Mouse (Mus musculus) ES-E14 (cell line): ENCODE data around the gene Steap2.
"Not testable (repeated sequence)": the region's sequence is repeated elsewhere in the genome, so short reads cannot be mapped to it uniquely, and the experiment has no call there.

Experiments used
- CHD2 ChIP-seq: IDR thresholded peaks from 2 replicates; pipeline ENCODE4 v1.6.1; 2014; ENCODE audit warnings: mild to moderate bottlenecking, low read depth, low read length, inconsistent platforms
- HCFC1 ChIP-seq: IDR thresholded peaks from 2 replicates; pipeline ENCODE4 v1.6.1; 2012; ENCODE audit warnings: low read length, inconsistent platforms, borderline replicate concordance; ENCODE audit not compliant: insufficient read depth
- MAFK ChIP-seq: IDR thresholded peaks from 2 replicates; pipeline ENCODE4 v1.6.1; 2014; ENCODE audit warnings: mild to moderate bottlenecking, low read depth, low read length, inconsistent platforms; ENCODE audit not compliant: insufficient read depth
- ZC3H11A ChIP-seq: IDR thresholded peaks from 2 replicates; pipeline ENCODE4 v1.6.1; 2012; ENCODE audit warnings: low read depth, mild to moderate bottlenecking, inconsistent platforms, low read length, borderline replicate concordance
- ZNF384 ChIP-seq: IDR thresholded peaks from 2 replicates; pipeline ENCODE4 v1.6.1; 2012; ENCODE audit warnings: low read depth, low read length, inconsistent platforms

GRCm38 (mm10) chr5:5684946-5685345, 9.4 kb downstream of the Steap2 start:
- not testable (repeated sequence) for TF ChIP-seq HCFC1, ZNF384, CHD2, ZC3H11A, MAFK
